Mouse (Mus musculus): Measurements from ENCODE around the gene Fam50b.

The Fam50b gene

DNA sequence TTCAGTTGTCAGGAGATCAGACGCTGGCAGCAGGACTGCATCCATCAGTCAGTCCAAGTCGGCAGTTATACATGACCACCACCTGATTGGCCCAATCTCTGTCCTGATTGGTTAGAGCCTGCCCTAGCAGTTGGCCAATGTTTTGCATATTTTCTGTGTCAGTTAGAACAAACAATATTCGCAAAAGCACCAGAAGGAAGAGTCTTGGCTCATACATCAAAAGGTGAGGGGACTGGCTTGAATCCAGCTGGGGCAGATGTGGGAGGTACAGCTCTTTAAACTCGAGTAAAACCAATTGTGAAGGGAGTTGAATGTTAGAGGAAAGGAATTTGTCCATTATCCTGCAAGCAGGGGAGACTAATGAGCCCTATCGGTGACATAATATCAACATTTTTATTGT is at the start of gene Fam50b:
Fam50b (plus strand) TSS at position 165 of the 400 bp plus-strand sequence.
- no peak for DNase-seq

DNA sequence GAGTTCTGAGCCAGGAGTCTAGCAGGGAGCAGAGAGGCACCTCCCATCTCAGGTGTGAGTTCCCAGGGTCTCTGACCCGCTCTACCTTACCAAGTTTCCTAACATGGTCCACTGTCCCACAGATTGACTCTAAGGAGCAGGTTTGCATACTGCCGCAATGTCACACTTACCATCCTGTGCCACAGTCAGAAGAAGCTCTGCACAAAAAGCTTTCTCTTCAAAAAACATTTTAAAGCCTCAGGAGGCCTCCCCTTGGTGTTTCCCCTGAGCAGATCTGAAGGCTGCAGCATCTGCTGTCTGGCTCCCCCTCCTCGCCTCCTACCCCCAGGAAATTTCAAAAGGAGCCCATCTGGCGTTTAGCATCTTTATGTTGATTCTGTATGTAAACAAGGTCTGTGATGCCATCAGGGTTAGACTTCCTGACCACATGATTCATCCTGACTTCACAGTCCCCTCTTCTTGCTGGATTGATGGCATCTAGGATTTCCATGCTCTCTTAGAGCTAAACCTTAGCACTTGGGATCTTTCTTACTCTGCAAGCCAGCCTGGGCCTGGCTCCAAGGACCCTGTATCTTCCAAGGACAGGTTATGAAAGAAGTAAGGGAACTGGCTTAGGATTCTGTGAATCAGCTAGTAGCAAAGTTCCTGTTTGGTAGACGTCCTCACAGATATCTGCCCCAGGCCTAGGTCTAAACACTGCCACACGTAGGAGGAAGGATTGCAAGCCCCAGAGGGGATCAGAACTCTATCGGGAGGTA is 49.5 kb upstream of the Fam50b start:
- no peak for DNase-seq

DNA sequence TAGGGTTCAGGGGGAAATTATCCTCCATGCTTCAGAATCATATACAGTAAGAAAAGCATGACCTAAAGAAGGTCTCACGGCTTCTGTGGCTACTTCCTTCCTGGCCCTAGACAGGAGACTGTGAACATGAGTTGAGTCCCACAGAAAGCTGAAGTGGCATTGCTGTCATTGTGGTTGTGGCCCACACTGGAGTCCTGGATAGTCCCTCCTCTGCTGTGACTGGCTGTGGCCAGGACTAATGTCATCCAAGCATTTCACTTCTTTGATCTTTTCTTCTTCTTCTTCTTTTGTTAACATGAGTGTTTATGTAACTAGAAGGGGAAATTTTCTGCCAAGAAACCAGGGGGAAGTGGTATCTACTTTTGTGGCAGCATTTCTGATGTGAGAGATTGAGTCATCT is 43.6 kb upstream of the Fam50b start:
- DNase-seq, result no peak

DNA sequence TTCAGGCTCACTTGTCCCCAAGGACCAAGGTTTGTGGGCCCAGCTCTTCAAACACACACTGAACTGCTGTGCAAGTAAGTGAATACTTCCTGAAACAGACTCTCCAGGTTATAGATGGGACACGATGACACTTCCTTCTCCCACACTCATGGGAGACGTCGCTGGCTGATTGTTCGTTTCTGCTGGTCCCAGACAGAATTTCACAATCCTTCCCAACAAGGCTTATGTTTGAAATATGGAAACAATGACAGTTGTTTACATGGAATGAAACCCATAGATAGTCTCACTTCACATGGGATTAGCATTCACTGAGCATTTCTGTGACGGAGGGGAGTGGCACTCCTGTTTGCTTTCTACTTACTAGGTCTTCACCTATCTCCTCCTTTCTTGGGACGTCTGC is 41.5 kb upstream of the Fam50b start:
- DNase-seq, result no peak

DNA sequence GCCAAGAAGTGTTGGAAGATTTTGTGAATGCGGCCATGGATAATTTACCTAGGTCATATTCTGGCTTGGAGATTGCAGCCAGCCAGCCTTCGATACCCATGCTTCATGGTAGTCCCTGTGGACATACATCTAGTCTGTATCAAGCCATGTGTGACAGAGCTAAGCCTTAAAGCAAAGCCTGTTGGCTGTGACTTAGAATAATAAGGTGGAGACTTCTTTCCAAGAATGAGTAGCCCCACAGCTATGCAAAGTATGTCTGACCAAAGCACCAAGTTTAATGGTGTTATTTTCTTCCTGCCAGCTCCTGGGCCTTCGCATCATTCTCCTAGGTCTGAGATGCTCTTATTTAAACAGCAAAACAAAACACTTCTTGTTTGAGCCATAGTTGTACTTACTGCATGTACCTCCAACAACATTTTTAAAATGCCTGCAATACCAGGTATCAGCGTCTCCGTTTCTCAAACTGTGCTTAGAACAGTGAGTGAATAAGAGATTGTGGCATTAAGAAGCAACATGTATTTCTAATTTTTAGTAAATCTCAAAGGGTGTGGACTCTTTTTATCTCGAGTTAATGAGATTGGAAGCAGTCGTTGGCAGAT is 37.8 kb upstream of the Fam50b start:
- no peak for DNase-seq

DNA sequence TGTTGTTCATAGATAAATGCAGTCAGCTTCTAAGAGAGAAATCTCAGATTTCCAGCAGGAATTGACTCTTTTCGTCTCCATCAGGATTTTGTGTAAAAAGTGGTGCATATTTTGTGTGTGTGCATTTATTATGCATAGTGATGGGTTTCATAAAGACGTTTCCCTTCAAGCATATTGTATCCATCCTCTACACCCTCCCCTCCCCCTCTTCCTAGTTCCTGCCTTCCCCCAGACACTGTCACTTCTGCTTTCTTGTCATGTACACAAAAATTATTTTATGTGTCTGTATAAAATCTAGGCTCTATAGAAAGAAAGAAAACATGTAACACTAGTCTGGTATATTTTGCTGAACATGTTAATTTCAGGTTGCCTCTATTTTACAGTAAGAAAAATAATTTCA is 34.6 kb upstream of the Fam50b start:
- DNase-seq, result no peak

DNA sequence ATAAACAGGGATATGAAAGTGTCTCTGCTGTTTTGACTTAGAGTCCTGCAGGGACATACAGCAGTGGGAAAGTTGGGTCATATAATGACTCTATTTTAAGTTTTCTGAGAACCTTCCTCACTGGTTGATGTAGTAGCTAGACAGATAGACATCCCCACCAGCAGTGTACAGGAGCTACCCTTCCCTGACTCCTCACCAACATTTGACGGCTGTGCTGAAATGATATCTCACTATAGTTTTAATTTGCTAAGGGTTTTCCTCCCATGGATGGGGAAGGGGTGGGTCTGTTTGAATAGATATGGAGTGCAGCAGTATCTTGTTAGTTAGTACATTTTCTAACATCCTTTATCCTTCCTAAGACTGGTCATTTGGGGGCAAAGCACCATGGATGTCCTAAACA is 34.0 kb upstream of the Fam50b start:
- DNase-seq, result no peak

DNA sequence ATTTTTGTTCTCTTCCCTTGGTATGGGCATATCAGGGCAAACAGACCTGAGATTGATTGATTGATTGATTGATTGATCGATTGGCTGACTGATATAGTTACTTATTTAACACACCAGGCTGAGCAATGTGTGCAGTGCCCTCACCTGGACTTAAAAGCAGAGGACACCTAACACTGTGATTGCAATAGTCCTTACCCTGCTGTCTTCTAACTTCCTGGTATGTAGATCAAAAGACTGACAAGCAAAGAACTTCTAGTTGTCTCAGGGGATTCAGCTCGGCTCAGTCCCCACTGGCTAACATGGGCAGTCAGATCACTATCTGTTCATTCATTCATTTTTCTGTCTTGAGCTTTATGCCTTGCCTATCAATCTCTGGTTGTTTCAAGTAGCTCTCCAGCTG is 31.3 kb upstream of the Fam50b start:
- no peak for DNase-seq

DNA sequence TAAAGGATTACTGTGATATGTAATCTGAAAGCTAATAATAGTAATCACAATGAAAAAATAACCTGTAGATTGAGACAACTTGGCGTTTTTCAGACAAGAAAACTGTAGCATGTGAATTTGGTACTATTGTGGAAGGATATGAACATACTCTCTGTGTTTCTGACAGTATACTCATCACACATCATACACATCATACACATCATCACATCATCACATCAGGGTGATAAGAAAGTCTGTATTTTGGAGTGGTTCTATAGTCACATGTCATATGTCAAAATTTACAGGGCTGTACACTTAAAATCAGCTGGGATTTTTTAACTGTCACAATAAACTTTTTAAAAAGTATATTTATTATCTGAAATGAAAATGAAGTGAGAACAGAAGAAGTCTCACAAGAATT is 30.9 kb upstream of the Fam50b start:
- no peak for DNase-seq

DNA sequence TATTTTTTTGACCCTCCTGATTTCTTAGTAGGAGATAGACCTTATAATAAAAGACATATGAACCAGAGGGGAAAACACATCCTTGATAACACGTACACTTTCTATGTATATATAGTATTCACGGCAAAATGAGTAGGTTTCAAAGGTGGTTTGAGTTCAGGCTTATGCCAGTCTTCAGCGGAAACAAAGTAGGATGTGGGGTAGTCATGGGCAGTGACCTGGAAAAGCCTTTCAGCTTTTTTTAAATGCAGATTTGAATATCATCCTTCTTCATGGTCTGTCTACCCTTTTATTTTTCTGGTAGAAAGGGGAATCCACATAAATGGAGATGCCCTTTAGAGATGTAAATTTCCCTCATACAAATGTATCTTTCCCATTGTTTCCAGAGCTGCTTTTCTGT is 29.8 kb upstream of the Fam50b start:
- DNase-seq, result no peak

DNA sequence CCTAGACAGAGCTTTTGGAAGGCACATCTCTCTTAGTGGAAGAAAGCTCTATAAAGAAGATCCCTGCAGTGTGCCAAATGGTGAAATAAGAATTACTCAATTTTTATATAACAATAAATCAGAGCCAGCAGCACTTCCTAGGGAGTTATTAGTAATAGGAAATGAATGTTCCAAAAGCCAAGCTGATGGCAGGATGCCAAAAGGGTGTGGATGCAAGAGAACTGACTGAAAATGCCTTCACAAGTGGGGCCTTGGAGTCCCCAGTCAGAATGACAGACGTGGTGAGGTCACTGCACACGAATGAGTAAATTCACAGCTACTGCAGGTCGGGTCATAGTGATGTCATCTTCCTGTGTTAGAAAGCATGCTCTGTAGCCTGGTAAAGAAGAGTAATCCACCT is 25.7 kb upstream of the Fam50b start:
- DNase-seq, result peak; percentile 92 to 98

DNA sequence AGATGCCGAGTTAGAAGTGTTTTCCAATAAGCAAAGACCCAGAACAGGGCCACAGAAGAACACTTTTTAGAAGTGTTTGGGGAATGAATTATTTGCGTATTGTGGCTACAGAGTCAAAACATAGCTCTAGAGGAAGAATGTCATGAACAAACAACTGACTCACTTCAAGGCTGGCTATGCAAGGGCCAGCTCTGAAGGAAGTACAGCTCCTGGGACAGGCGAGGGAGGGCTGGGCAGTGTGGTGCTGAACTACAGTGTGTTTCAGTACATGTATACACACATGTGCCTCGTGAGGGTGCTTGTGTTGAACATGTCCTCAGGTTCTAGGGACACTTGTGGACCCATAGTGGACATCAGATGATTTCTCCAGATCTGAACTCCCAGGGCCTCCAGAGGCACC is 25.1 kb upstream of the Fam50b start:
- peak; percentile 53 to 68 for DNase-seq

DNA sequence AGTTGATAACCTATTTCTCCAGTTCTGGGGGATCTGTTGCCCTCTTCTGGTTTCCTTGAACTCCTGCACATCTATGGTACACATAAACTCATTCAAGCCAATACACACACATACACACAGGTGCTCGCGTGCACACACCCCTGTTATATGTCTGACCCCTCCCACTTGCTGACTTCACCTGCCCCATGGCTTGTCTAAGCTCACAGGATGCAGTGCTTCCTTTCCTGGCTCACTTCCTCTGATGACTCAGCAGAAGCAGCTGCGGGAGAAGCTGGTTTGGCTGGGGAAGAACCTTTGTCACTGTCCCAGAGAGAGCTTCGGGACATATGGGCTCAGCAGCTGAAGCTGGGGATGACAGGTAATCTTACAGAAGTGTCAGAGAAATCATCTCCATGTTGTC is 23.2 kb upstream of the Fam50b start:
- no peak for DNase-seq

DNA sequence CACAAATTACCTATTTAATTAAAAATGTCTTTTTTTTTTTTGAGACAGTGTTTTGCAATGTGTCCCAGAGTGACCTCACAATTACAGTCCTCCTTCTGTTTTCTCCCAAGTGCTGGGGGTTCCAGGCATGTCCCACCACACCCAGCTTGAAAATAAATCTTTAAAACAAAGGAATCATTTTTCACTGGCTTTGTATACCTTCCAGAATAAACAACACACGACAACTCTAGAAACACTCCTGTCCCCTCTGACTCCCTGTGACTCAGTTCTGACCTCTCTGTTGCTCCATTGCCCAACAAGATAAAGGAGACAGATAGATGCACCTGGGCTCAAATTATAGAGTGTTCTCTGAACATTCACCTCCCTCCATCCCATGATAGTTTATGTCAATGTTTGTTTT is 21.8 kb upstream of the Fam50b start:
- peak in 1 of 2 experiments; percentile 27 for DNase-seq

DNA sequence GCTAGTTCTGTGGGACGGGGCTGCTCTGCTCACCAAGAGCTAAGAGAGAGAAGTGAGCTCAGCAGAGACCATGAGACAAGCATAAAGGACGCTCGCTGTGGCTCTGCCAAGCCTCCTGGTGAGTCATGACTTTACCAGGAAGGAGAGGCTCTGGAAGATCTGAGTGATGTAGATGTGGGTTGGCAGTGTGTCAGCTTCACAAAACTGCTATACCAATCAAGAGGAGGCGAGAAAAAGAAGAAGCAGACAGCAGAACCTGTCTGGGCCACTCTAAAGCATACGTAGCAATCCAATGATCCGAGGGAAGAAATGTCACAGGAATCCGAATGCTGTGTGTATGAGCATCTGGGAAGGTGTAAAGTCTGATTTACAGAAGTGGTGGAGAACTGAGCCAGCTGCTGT is 19.2 kb upstream of the Fam50b start:
- DNase-seq, result peak; percentile 39 to 66

DNA sequence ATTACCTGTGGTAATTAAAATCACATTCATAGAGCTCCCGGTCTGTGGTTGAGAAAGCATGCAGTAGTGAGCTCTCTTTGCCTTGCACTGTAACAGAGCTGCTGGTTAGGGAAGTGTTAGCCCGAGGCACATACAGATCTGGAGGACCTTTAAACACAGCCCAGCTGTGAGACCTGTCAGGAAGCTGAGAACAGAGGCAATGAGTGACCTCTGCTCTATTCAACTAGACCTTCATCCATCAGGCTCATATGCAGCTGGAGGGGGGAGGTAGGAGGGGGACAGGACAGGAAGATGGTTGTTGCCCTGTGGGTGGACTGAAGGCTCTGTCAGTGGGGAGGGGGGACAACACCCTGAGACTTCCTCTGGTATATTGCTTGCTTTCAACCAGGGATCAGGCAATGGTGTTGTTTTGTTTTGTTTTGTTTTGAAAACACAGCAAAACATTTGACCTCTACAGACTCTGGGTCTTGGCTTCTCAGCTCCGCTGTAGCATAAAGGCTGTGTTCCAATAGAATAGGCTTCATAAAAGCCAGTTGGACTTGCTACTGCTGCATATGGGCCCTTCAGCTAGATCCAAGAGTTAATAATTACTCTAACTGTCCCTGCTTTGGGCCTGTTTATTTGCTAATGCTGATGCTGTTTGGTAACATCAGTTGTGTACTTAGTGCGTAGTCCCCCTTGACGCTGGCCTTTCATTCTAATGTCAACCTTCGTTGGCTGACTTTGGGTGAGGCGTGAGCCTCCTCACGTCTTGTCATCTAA is 9.6 kb upstream of the Fam50b start:
- DNase-seq, result no peak

DNA sequence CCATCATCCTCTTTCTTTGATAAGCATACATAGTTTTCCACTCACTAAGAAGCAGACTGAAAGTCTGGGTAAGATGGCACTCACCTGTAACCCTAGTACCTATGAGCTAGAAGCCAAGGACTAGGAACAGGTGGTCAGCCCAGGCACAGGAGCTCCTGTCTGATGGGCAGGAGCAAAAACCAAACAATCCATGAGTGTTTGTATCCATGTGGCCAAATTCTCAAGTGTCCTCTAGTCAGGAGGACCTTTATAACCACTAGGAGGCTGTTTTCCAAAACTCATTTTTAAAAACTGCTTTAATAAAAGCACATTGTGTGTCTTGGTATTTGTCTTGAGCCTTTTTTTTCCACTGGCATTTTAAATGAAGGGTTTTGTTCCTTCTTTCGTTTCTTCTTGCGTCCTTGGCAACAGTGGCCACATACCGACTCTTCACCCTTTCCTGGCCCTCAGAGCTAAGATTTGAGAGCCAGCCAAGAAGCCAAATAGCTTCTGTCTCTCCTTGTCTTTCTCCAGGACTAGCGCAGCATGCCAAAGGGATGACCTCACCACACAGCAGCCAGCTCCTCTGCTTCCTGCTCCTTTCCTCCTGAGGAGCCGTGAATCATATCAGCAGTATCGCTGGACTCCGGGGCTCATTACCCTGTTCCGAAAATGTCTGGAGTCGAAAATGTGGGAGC is 8.7 kb upstream of the Fam50b start:
- peak; percentile 89 to 94 for DNase-seq

DNA sequence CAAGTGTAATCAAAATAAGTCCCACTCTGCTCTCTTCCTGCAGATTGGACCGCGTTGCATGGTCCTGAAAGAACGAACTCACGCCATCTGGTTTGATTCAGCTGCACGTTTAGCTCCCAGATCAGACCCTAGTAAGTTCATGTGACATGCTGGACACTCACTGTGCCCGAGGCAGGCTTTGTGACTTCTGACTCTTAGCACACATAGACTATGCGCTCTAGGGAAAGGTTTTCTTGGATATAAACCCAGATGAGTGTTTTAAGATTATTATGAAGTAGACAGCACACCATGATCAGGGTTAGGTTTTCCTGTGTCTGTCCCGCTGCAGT is 8.2 kb upstream of the Fam50b start:
- no peak for DNase-seq

DNA sequence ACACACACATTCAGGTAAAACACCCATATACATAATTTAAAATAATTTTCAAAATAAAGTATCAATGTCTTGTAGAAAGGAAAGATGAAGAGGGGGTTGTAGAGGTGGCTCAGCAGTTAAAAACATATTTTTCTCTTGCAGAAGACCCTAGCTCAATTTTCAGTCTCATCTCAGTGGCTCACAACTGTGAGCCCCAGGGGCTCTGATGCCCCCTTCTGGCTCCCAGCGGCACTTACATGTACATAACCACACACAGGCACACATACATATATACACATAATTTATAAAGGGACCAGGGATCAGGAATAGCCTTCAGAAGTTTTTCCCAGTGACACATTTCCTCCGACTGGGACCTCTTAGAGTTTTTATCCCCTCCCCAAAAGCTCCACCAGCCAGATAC is 7.6 kb upstream of the Fam50b start:
- DNase-seq, result no peak

DNA sequence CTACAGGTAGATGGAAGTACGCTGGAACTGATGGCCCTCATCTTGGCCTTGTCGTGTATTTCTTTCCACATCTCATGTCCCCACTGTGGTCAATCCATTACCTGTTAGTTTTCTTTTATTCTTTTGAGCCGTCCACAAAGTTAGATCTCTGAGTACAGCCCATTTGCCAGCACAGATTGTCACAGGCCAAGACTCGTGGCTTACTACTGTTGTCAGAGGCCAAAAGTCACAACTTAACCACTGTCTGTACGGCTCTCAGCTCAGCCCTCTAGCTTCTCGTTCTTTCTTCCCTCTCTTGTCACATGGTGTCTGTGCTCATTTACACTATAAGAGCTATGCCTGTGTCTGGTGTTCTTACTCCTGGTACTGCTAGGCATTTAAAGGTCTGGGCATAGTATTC is 3.1 kb upstream of the Fam50b start:
- no peak for DNase-seq

DNA sequence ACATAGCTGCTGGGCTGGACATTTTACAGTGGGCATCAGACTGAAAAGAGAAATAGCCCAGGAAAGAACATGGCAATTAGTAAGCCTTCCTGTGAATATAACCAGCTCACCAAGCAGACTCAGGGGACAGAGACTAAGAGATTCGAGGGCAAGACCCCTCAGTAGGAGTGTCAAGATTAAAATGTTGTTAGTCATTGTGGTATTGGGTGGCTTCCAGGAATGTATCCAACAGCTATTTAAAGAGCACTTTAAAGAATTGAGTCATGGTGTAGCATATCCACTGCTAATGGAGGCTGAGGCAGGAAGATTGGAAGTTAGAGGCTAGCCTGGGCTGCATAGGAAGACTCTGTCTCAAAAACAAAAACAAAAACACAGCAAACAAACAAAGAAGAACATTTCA is 870 bp upstream of the Fam50b start:
- DNase-seq, result no peak

DNA sequence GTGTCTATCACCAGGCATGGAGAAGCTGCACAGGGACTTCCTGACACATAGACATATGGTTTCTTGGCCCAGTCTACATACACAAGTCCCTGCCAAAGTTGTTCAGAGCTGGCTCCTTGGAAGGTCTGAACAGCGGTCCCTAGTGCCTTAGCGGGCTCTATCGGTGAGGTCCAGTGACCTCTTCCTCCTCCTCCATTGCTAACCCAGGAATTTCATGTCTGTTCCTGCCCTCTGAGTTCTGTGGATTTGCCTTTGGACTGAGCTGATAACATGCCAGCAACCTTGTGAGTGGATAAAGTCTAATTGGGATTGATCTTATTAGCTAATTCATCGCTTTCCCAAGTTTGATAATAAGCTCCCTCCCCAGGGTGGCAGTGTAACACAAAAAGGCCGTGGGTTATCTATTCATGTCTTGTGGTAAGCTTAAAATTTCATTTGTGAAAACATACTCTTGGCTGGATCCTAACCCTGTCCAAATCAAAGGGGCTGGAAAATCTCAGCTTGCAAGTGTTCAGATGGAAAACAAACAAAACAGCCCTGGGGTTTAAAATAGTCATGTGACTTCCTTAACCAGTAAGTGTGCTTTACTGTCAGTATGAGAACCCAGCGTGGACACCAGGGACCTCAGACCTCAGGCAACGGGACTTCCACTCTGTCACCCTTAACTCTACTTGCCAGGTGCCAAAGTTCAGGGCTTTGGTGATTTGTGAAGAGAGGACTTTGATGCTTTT is 3.5 kb downstream of the Fam50b start:
- DNase-seq, result no peak

DNA sequence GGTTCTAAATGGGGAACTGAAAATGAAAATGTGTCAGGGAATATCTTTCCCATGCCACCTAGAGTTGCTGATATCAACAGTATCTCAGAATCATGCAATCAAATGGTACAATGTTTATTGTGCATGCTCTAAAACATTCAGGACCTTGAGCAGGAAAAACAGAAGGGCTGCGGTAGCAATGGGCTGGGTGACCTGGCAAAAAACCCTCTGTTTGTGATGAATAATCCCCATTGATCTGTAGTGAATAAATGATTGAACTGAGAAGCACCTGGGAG is 4.0 kb downstream of the Fam50b start:
- DNase-seq, result no peak
